Comparison of ENCODE assay signal across 8 mouse cellular contexts in the genomic region with DNA sequence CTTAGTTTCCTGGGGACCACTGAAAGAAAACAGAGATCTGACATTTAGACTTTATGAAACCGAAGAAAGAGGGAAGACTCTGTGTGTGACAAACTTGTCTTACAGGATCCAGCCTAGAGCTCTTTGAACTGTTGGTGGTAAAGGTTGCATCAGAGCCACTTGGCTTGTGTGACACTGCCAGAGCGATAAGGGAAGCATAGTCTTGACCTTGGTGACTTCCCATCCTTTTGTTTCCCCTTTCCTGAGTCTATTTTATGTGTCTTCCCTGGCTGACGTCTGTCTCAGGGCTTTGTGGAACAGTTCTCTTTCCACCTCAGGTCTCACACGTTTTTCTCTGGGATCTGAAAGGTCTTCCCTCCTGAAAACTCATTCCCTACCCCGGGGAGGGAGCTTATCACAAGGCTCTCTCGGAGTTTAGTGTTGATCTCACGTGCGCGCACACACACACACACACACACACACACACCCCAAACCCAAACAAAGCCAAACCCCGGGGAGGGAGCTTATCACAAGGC. TPM values are rescaled to one million over a fixed set of nuclear protein-coding genes. Genes with fewer than 3 reads are reported as not detected.
DNase-seq lines count a peak whose midpoint lies in the region; ATAC-seq lines count a peak whose summit lies in the region.

No protein-coding gene starts in this region.

- no peaks in the 10 kb centered on the region for H3K27me3 ChIP-seq in heart, embryonic 10.5 days (ENCODE audit: insufficient read depth, poor library complexity, severe bottlenecking)

- H3K4me3 ChIP-seq in heart, embryonic 10.5 days = peak overlapping the region; percentile 34

- no peaks in the 10 kb centered on the region for H3K36me3 ChIP-seq in heart, embryonic 10.5 days

- peak; percentile 34 for ATAC-seq in CD4-positive, CD25-positive, alpha-beta regulatory T cell, adult 4 months
- ATAC-seq in erythroblast, adult 5-6 weeks (replicated peaks; ENCODE audit: low FRiP score, poor library complexity, severe bottlenecking) = 0 out of 2 replicates have a peak, but pooled peaks have one; percentile 19

- peaks cover 39% of the 10 kb centered on the region for H3K4me1 ChIP-seq in heart, embryonic 10.5 days

- intact Hi-C loops in left cerebral cortex, postnatal 14 days (cut with DNase I) = no loop called here

- H3K27ac ChIP-seq in heart, embryonic 10.5 days = peak overlapping the region; percentile 78

- no peaks in the 10 kb centered on the region for H3K9me3 ChIP-seq in heart, embryonic 10.5 days

- no peak for DNase-seq in heart, embryonic 10.5 days (ENCODE audit: low spot score)
- no peak for DNase-seq in heart, adult 11 months
- DNase-seq in lung, postnatal 25 days (ENCODE audit: low spot score) = peak; percentile 60
- DNase-seq in thymus, postnatal 14 days = peak; percentile 23
- DNase-seq in left cerebral cortex, postnatal 14 days (ENCODE audit: low spot score in 2 of 2) = no peak
- no peak for DNase-seq in ovary, postnatal 36 days (ENCODE audit: low spot score)

- WGBS in heart, embryonic 10.5 days = 10% methylated on average over 10 of the region's 10 CpGs

RNA-seq across cellular contexts. Expression of a gene that starts 3.8 kb away (rescaled TPM):
- 4.1 and 5.9 TPM in 2 replicates for polyA plus RNA-seq in heart, embryonic 10.5 days (2016; fragmentation: Nextera tagmentation; extraction: Ambion mirVana)
- polyA plus RNA-seq in CD4-positive, CD25-positive, alpha-beta regulatory T cell, adult 4 months (2017; shearing (Covaris generic)) = 10 to 100 TPM; 18.7 to 31.5 TPM
- 19.0 and 27.9 TPM in 2 replicates for total RNA-seq in erythroblast, adult 5-6 weeks (2015; ENCODE audit: low replicate concordance)
- 30.8 and 42.5 TPM in 2 replicates for total RNA-seq in erythroblast, adult 5-6 weeks (2017; ENCODE audit: low replicate concordance)
- total RNA-seq in left cerebral cortex, postnatal 14 days (2021) = 10 to 100 TPM; 10.9 to 12.5 TPM

RNA-seq across cellular contexts. Expression of a gene that starts 31.2 kb away (rescaled TPM):
- 0.27 and 0.34 TPM in 2 replicates for polyA plus RNA-seq in heart, embryonic 10.5 days (2016; fragmentation: Nextera tagmentation; extraction: Ambion mirVana)
- 1 to 10 TPM in 1 of 2 experiments, under 1 TPM in 1; 0.60 to 1.2 TPM for polyA plus RNA-seq in CD4-positive, CD25-positive, alpha-beta regulatory T cell, adult 4 months (2017; shearing (Covaris generic))
- not detected in 2 replicates for total RNA-seq in erythroblast, adult 5-6 weeks (2015; ENCODE audit: low replicate concordance)
- total RNA-seq in erythroblast, adult 5-6 weeks (2017; ENCODE audit: low replicate concordance) = 0.28 TPM in 1 of 2 replicates, not detected in the other
- not detected for total RNA-seq in left cerebral cortex, postnatal 14 days (2021)

Comparison
In these comparisons a context has a peak if more than half of its experiments do, and no peak if none do; other contexts are left out.
1. DNase-seq: peak in lung, postnatal 25 days (single experiment) and thymus, postnatal 14 days (single experiment); none in heart, embryonic 10.5 days (single experiment), heart, adult 11 months (single experiment), left cerebral cortex, postnatal 14 days (0 of 2) and ovary, postnatal 36 days (single experiment).